Mouse (Mus musculus): ENCODE measurements around the gene Sufu.

Sufu gene

DNA sequence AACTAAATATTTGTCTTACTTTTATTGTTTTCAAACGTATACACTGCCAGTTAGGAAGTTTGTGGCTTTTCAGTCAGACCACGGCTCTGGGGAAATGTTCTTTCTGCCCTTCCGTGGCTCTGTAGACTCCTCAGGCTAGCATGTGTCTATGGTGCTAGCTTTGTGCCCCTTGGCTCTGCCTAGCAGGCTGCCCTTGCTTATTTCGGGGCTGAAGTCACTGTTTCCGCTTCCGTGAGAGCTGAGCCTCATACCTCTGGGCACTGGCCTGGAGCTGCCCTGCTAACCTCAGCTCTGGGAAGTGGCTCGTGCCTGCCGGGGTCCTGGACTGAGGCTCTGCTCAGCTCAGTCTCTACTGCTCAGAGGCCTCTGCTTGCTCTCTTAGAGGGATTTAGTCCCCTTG, 98.4 kb downstream of the Sufu start:
- in situ Hi-C loops (cut with MboI, MseI), result loop anchor here (10.0 kb wide), 1 partner anchor 60 kb away; no protein-coding TSS in a partner anchor

DNA sequence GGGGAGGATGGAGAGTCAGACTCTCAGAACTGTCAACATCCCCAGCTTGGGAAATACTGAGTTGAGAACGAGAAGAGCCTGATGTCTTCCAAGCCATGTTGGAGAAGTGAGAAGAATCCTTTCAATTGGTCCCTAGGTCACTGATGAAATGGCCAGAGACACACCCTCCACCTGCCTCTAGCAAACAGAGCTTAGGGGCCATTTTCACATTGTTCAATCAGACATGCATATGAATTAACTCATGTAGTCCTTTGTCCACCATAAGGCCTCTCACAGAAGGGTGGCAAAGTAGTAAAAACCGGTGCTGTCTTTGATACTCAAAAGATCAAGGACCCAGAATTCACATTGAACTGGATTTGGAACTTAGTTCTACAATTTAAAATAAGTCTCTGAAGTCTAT, 100.5 kb downstream of the Sufu start:
- in situ Hi-C loops (cut with MboI, MseI), result loop anchor here (10.0 kb wide), 1 partner anchor 58 kb away; no protein-coding TSS in a partner anchor

DNA sequence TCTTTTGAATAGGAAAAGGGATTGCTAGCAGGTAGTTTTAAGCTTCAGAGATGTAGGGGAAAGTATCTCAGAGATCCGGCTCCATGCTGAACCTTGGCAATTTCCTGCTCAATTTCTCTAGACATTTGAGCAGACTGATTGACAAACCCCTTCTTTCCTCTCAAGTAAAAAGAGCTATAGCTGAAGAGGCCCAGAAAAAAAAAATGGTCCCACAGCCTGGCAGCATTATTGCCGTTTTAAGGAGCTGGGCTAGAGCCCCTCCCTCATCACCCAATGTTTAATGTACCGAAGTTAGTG, 102.8 kb downstream of the Sufu start:
- in situ Hi-C loops (cut with MboI, MseI), result loop anchor here (10.0 kb wide), 1 partner anchor 55 kb away; no protein-coding TSS in a partner anchor

DNA sequence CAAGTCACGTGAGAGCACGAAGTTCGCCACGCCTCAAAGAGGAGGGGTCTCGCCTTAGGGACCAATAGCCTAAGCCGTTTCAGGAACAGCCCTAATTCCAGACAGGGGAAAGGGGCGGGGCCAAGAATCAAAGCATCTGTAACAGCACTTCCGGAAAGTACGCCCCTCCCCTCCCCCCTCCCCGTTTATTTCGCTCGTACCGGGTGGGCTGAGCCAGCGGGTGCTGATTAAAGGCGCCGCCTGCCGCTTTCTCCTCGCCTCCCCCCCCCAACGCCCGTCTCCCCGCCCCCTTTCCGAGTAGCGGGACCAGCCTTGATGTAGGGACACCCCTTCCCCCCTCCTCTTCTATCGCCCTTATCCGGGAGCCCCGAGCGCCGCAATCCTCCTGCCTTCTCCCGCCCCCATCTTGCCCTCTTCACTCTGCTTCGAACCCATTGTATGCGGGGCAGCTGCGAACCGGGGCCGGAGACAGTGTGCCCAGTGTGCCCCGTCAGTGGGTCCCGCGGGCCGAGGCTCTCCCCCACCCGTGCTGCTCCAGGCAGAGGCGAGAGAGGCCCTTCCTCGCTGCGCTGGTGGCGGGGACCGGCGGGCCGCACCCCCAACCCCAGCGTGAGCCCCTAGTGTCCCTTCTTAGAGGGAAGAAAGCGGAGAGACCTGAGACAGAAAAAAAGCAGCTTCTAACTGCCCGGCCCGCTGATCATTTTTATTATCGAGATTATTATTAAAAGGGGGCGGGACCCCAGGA, 103.3 kb downstream of the Sufu start:
- in situ Hi-C loops (cut with MboI, MseI), result loop anchor here (5.0 to 10.0 kb wide), 2 partner anchors 33 to 55 kb away; no protein-coding TSS in a partner anchor

DNA sequence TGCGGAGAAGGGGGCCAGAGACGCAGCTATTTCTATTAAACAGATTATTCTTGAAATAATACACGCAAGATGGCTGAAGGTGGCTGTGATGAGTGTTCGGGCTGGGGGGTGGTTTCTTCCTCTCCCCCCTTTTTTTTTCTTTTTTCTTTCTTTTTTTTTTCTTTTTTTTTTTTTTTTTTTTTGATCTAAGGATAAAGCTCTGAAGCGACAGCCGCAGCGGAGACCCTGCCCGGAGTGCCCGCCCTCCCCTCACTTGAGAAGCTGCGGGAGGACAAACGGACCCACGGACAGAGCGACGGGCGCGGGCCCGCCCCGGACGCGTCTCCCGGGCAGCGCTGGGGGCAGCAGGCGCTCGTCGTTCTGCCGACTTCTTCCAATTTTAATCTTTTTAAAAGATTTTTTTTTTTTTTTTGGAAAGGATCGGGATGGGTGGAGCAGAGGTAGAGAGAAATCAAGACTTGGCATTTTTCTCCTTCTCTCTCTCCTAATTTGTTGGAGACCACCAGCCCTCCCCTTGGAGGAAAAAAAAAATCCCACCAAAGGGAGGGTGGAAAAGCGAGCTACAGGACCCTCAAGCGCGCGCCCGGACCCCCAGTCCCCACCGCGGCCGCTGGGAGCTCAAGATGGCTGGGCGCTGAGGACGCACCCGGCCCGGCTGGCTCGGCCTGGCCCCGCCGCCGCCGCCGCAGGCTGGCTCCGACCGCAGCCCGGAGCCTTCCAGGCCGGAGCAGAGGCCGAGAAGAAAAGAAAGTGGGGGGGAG, 104.1 kb downstream of the Sufu start:
- in situ Hi-C loops (cut with MboI, MseI), result loop anchor here (5.0 kb wide), 1 partner anchor 33 kb away; no protein-coding TSS in a partner anchor

DNA sequence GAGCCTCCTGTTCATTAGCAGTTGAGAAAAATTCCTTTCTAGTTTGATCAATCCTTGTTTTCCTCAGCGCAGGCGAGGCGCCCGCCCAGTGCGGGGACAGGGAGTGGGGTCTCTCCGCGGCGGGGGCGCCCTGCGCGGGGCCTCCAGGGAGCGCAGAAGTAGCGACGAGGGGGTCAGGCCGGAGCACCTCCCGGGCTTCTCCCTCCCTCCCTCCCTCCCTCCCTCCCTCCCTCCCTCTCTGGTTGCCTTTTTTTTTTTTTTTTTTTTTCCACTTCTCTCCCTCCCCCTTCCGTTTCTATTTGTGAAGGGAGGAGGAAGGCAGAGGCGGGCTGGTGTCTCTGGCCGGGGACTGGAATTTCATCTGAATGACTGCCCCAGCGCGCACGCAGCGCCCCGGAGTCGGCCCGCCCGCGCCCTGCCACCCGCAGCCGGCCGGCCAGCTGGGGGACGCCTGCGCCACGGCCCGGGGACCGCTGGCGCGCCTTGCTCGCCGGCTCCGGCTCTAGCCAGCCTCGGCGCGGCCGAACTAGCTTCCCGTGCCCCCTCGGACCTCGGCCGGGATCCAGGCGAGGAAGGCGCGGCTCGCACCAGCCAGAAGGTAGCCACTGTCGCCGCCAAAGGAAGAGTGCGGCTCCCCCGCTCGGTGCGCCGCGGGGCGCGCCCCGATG, 104.8 kb downstream of the Sufu start, which contains the start of gene Trim8:
Gene Trim8 (plus strand): TSS at position 302 of the 668 bp plus-strand sequence.
- in situ Hi-C loops (cut with MboI, MseI), result loop anchor here (5.0 kb wide), 1 partner anchor 34 kb away; no protein-coding TSS in a partner anchor

DNA sequence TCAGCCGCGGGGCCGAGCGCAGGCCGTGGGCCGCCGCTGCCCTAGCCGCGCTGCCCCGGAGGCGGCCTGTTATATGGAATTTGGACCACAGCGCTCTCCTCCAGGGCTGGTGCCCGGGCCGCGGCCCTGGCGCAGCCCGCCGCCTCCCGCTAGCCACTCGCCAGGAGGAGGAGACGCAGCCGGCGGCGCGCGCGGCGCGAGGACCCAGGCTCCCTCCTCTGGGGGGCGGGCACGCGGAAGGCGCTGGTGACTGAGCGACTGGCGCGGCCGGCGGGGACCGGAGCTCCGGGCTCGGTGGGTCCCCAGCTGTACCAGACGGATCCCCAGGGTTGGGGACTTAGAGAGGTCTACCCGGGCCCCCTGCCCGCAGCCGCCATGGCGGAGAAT, 105.4 kb downstream of the Sufu start:
- in situ Hi-C loops (cut with MboI, MseI), result loop anchor here (5.0 kb wide), 1 partner anchor 35 kb away; no protein-coding TSS in a partner anchor

DNA sequence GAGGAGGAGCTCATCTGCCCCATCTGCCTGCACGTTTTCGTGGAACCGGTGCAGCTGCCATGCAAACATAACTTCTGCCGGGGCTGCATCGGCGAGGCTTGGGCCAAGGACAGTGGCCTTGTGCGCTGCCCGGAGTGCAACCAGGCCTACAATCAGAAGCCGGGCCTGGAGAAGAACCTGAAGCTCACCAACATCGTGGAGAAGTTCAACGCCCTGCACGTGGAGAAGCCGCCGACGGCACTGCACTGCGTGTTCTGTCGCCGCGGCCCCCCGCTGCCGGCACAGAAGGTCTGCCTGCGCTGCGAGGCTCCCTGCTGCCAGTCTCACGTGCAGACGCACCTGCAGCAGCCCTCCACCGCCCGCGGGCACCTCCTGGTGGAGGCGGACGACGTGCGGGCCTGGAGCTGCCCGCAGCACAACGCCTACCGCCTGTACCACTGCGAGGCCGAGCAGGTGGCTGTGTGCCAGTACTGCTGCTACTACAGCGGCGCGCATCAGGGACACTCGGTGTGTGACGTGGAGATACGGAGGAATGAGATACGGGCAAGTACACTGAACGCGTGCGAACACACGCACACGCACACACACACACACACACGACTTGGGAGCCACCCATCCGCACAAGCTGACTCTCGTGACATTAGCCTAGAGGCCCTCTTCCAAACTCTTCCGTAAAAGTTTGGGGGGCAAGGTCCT, 105.9 kb downstream of the Sufu start:
- in situ Hi-C loops (cut with MboI, MseI), result loop anchor here (5.0 kb wide), 1 partner anchor 35 kb away; no protein-coding TSS in a partner anchor

DNA sequence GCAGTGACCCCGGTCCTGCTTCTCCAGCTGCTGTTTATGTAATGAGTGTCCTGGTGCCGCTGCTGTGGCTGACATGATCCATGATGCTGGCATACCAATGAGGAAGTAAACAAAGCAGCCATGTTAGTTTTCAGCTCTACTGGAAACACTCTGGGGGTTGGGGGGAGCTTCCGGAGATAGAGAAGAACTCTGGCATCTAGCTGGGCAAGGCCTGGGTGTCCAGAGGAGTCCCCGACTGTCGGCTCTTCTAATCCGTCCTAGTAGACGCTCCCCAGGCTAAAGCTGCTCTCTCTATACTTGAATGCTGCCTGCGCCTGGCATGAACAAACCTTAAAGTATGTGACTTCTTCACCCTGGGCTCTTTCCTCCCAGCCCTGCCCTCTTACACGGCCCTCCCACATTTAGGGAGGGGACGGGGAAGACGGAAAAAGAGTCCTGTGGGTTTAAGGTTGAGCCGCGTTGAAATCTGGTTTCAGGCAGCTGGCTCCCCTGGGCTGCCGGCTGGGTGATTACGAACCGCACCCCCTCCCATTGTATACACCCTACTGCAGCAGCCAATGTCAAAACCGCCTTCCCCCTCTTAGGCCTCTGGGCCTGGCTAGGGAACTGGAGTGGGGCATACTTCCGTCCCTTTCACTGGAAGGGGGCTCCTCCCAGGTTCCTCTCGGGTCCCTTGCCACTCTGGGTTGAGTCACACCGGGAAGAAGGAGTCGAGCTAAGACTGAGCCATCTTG, 106.8 kb downstream of the Sufu start:
- in situ Hi-C loops (cut with MboI, MseI), result loop anchor here (5.0 kb wide), 1 partner anchor 36 kb away; no protein-coding TSS in a partner anchor

DNA sequence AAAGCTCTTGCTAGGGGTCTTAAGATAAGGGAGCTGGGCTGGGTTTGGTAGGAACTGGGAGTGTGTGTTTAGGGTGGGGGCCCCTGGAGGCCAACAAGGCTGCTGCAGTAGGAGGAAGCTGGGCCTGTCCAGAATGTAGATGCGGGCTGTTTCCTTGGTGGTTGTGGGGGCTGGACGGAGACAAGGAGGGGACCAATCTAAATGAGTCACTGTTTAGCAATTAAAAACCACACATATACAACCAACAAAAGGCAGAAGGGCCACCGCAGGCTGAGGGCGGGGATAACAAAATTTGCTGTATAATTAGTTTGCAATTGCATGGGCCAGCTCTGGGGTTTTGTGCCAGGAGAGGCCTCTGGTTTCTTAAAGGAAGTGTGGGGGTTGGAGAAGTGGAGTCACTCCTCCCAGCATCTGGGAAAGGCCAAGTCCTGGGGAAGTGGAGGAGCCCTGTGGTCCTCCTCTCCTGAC, 107.4 kb downstream of the Sufu start:
- in situ Hi-C loops (cut with MboI, MseI), result loop anchor here (5.0 kb wide), 1 partner anchor 37 kb away; no protein-coding TSS in a partner anchor

DNA sequence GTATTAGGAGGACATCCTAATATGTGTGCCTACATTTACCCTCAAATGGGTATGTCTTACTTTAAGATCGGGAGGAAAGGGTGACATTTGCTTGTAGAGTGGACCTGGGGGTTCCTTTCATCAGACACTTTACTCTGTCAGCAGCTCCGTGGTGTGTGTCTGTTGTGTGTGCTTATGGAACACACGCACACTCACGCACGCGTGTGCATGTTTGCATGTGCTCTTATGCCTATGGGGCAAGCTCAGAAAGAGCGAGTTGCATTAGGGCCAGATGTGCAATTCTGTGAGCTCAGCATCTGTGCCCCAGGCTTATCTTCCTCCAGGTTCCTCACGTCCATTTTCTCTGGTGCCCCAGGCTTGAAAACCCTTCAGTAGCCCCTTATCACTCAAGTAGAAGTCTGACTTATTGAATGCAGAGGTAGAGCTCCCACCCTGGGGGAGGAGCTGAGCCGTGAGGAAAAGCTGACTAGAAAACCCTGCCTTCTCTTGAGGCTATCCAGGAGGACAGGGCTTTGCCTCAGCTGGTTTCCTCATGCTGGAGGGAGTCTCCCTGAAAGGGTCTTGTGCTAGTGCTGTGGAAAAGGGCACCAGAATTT, 108.2 kb downstream of the Sufu start:
- in situ Hi-C loops (cut with MboI, MseI), result loop anchor here (5.0 kb wide), 1 partner anchor 38 kb away; no protein-coding TSS in a partner anchor

DNA sequence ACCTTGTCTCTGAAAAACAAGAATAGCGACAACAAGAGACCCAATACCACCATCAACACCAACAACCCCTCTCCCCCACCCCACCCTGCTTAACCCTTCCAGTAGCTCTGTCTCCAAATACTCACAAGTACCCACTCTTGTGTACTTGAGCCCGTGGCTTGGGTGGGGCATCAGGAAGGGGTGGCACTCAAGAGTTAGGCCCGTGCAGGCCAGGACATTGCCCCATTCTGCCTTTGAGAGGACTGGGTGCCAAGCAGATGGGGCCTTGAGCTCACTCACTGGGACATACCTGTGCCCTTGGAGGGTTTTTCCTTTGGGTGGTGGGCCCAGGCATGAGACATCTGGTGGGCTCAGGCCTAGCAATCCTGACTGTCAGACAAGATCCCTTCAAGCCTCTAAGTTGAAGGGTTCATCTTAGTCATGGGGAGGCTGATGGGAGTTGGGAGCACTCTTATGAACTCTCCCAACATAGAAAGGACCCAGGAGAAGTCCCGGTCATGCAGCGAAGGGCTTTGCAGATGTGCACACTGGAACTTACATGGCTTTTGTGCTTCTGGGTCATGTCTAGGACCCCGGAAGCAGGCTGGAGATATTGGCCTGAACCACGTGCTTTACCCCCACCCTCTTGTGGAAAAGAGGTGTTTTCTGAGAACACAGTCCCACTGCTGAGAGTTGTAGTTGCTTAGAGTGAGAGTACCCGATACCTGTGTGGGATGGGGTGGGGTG, 109.1 kb downstream of the Sufu start:
- in situ Hi-C loops (cut with MboI, MseI), result no loop called here

DNA sequence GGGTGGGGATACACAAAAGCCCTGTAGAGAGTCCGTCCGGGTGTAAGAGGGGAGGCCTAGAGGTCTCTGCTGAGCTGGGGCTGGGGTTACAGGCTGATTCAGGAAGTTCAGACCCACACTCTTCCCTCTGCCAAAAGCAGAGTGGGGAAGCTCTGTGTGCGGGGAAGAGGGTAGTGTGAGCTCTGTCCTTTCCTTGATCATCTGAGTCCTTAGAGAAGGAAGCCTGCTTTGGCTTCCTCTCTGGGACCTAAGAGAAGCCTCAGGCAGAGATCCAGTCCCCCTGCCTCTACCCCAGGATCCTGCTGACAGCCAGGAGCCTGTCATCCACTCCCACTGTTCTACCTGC, 109.6 kb downstream of the Sufu start:
- in situ Hi-C loops (cut with MboI, MseI), result no loop called here

DNA sequence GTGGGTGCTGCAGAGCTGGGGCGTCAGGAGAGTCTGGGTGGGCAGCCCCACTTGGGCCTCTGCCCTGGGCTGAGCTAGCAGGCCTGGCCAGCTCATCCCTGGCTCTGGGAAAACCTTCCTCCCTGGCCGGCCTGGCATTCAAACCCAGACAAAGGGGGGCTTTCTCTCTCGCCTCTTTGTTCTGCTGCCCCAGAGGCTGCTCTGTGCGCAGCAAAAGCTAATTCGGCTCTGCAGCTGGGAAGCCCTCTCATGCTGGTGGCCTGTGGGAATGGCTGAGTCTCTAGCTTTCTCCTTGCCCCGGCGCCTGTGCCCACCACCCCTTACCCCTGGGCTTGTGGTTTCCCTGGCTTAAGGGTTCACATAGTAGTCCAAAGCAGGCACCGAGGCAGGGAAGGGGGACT, 110.5 kb downstream of the Sufu start:
- in situ Hi-C loops (cut with MboI, MseI), result no loop called here

DNA sequence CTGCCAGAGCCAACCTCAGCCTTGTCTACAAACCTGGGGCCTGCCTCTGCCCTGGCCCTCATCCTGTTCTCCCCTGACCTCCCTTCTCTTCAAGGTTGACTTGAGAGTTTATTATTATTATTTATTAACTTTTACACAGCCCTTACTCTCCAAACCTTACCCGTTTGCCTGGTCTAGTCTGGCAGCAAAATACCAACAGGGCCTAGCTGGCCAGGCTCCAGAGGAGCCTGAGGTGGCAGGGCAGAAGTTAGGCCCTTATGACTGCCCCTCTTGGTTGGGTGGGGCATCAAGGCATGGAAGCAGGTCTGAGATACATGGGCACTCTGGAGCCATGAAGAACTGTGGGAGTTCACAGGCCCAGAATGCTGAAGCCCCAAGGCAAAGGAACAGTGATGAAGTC, 111.1 kb downstream of the Sufu start:
- in situ Hi-C loops (cut with MboI, MseI), result no loop called here

DNA sequence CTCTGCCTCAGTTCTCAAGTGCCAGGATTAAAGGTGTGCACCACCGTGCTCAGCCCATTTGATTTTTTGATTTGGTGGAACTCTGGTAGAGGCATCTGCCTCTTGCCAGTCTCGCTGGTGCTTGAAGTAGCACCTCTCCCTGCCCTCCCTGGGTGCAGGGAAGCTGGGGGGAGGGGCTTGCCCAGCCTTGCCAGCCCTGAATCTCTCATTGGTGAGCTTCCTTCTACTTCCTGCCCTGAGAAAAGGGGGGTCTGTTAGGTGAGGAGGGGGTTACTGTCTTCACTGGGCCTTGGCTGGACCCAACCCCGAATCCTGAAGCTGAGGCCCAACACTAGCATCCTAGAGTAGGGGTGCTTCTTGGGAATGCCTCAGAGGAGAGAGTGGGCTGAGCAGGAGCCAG, 112.0 kb downstream of the Sufu start:
- in situ Hi-C loops (cut with MboI, MseI), result no loop called here

DNA sequence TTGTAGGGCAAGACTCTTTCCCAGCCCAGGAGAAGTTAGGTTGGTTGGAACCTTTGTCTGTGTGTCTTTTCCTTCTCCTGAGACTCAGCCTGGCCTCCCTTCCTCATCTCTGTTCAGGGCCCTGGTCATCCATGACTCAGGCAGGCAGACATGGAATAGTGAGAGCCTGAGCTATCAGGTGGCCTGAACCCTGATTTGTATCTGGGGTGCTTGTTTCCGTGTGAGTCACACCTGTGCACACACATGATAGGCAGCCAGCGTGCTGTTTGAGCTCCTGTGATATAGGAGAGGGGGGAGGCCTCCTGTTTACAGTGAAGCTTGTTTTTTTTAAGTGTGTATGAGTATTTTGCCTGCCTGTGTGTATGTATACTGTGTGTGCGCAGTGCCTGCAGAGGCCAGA, 112.5 kb downstream of the Sufu start:
- in situ Hi-C loops (cut with MboI, MseI), result no loop called here

DNA sequence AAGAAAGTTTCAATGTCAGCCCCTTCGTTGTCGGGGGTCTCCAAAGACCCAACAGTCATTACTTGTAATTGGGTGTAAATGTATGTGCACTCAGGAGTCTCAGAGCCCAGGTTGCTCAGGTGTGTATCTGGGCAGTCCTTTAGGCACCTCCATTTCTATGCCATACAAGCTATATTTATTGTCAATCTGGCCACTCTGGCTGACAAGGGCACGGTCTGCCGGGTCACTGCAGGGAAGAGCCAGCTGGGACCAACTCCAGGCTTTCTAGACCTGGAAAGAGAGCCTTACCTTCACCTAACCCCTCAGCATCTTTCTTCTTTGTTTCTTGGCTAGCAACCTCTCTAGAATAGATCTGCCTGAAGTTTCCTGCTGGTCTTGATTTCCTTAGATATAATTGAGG, 113.0 kb downstream of the Sufu start:
- in situ Hi-C loops (cut with MboI, MseI), result no loop called here

DNA sequence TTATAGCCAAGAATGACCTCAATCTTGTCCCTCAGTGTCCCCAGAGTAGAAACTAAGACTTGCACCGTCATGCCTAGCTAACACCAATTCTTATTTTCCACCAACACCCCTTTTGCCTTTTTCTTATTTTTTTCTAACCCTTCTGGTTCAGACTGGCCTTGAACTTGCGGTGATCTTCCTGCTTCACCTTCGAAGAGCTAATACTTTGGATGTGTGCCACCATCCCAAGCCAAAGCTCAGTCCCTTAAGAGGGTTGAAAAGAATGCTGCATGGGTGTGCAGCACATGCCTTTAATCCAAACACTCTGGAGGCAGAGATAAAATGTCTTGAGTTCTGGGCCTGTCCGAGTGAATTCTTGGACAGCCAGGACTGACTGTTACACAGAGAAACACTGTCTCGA, 113.7 kb downstream of the Sufu start:
- in situ Hi-C loops (cut with MboI, MseI), result no loop called here

DNA sequence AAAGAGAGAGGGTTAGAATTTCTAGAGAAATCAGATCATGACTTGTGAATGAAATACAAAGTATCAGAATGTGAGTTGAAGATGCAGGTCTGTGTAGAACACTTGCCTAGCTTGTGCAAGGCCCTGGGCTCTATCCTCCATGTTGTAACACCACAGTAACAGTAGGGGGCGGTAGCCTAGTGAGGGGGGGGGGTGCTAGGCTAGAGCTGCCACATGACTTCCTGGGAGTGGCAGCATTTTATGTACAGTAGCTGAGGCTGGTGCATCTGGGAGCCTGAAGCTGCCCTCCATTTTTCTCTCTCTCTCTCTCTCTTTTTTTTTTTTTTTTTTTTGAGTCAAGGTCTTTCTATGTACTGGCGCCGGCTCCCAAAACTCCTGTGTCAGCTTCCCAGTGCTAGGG, 114.1 kb downstream of the Sufu start:
- in situ Hi-C loops (cut with MboI, MseI), result no loop called here

All from T-helper 1 cell (primary cell).